Mouse (Mus musculus) myocyte (in vitro differentiated cells): ENCODE results near the gene Ing2. TPM values are rescaled to one million over a fixed set of nuclear protein-coding genes. Genes with fewer than 3 reads are reported as not detected.

Experiments
- H3K27me3 ChIP-seq: one replicate; pipeline ENCODE4 v1.6.1; 2011; ENCODE audit not compliant: control insufficient read depth, insufficient read depth, insufficient read length
- H3K36me3 ChIP-seq: one replicate; pipeline ENCODE4 v1.6.1; 2011; ENCODE audit not compliant: control insufficient read depth, insufficient read depth
- H3K4me2 ChIP-seq: one replicate; pipeline ENCODE4 v1.6.1; 2011; ENCODE audit warnings: low read depth, control low read depth
- H3K4me3 ChIP-seq: one replicate; pipeline ENCODE4 v1.5.1; 2011; ENCODE audit warnings: mild to moderate bottlenecking, control low read depth, moderate library complexity
- H3K79me2 ChIP-seq: one replicate; pipeline ENCODE4 v1.6.1; 2011; ENCODE audit not compliant: control insufficient read depth, insufficient read depth
- H3ac ChIP-seq: one replicate; pipeline ENCODE4 v1.6.1; 2011; ENCODE audit not compliant: control insufficient read depth, insufficient read length
- CEBPB ChIP-seq: IDR thresholded peaks from 2 replicates; pipeline ENCODE4 v1.6.1; 2011; ENCODE audit warnings: mild to moderate bottlenecking, moderate library complexity; ENCODE audit not compliant: poor library complexity, insufficient read depth, severe bottlenecking
- E2F4 ChIP-seq: IDR thresholded peaks from one replicate; pipeline ENCODE4 v1.6.1; 2011; ENCODE audit warnings: mild to moderate bottlenecking, control low read depth, moderate library complexity; ENCODE audit not compliant: insufficient read depth
- MAX ChIP-seq: IDR thresholded peaks from one replicate; pipeline ENCODE4 v1.6.1; 2011; ENCODE audit warnings: low read depth, mild to moderate bottlenecking, control low read depth
- MYOD1 ChIP-seq, 3 experiments: IDR thresholded peaks; one replicate each; pipeline ENCODE4 v1.6.1; 2011; ENCODE audit warnings: control low read depth in 2 of 3, low read depth in 2 of 3, mild to moderate bottlenecking in 2 of 3, moderate library complexity in 1 of 3; ENCODE audit not compliant: insufficient read length in 2 of 3, control insufficient read depth in 1 of 3
- MYOG ChIP-seq, 3 experiments: IDR thresholded peaks; one replicate each; pipeline ENCODE4 v1.6.1; 2011; ENCODE audit warnings: control low read depth in 2 of 3, low read depth in 2 of 3, mild to moderate bottlenecking in 2 of 3; ENCODE audit not compliant: insufficient read length in 2 of 3, control insufficient read depth in 1 of 3, insufficient read depth in 1 of 3
- POLR2A ChIP-seq: IDR thresholded peaks from one replicate; pipeline ENCODE4 v1.6.1; 2011; ENCODE audit warnings: low read depth, mild to moderate bottlenecking, control low read depth, moderate library complexity; ENCODE audit not compliant: insufficient read length
- POLR2AphosphoS2 ChIP-seq: IDR thresholded peaks from one replicate; pipeline ENCODE4 v1.6.1; 2011; ENCODE audit warnings: low read depth, control low read depth; ENCODE audit not compliant: insufficient read length
- REST ChIP-seq: IDR thresholded peaks from one replicate; pipeline ENCODE4 v1.6.1; 2011; ENCODE audit warnings: mild to moderate bottlenecking, control low read depth, moderate library complexity; ENCODE audit not compliant: insufficient read depth, insufficient read length
- SRF ChIP-seq: IDR thresholded peaks from one replicate; pipeline ENCODE4 v1.6.1; 2011; ENCODE audit warnings: low read depth; ENCODE audit not compliant: control insufficient read depth, insufficient read length
- TCF12 ChIP-seq: IDR thresholded peaks from one replicate; pipeline ENCODE4 v1.6.1; 2011; ENCODE audit warnings: mild to moderate bottlenecking, control low read depth; ENCODE audit not compliant: poor library complexity, insufficient read depth, severe bottlenecking
- TCF3 ChIP-seq: IDR thresholded peaks from one replicate; pipeline ENCODE4 v1.6.1; 2011; ENCODE audit warnings: low read depth, control low read depth; ENCODE audit not compliant: insufficient read length
- USF1 ChIP-seq: IDR thresholded peaks from one replicate; pipeline ENCODE4 v1.6.1; 2011; ENCODE audit warnings: low read depth, mild to moderate bottlenecking, control low read depth, moderate library complexity
- polyA plus RNA-seq: library from polyadenylated mRNA; unstranded; fragments of >200 nt; fragmentation: generic; extraction: Trizol; gene quantifications from one replicate; pipeline ENCODE4 v1.2.1, GENCODE M21; 2012; ENCODE audit warnings: missing spikeins

The Ing2 gene
- polyA plus RNA-seq, 1 experiment, result 9.1 TPM

DNA sequence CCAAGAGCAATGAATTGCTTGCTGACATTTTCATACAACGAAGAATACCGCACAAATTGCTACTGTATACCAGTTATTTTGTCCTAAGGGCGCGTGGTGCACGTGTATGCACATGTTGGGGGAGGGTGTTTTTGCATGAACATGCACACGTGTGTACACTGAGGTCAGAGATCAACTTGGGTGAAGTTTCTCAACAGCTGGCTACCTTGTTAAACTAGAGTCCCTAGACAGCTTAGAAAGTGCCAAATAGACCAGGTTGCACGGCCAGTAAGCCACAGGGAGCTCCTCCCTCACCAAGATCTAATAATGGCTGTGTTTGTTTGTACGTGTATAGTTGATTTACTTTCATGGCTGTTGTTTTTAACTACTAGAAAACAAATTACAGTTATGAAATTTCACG is 25.8 kb downstream of the Ing2 start:
- Histone ChIP-seq H3K4me2 (no peak overlapping the region), H3K27me3 (no peaks in the 10 kb centered on the region), H3K36me3 (no peaks in the 10 kb centered on the region), H3K79me2 (no peaks in the 10 kb centered on the region), H3K4me3 (no peak overlapping the region), H3ac (no peak overlapping the region)
- no peak for TF ChIP-seq MYOG (IDR thresholded peaks at IDR 0.05; ENCODE audit: control insufficient read depth in 1 of 3, insufficient read depth in 1 of 3, insufficient read length in 2 of 3, low read depth in 2 of 3)
- TF ChIP-seq SRF, result no peak
- TF ChIP-seq POLR2A, result no peak
- TF ChIP-seq USF1, result no peak
- no peak for TF ChIP-seq MAX
- TF ChIP-seq MYOD1 (IDR thresholded peaks at IDR 0.05; ENCODE audit: control insufficient read depth in 1 of 3, insufficient read length in 2 of 3, low read depth in 2 of 3), result no peak
- TF ChIP-seq CEBPB, result no peak
- TF ChIP-seq REST, result no peak
- TF ChIP-seq E2F4, result no peak
- no peak for TF ChIP-seq TCF3
- TF ChIP-seq POLR2AphosphoS2, result no peak
- no peak for TF ChIP-seq TCF12

DNA sequence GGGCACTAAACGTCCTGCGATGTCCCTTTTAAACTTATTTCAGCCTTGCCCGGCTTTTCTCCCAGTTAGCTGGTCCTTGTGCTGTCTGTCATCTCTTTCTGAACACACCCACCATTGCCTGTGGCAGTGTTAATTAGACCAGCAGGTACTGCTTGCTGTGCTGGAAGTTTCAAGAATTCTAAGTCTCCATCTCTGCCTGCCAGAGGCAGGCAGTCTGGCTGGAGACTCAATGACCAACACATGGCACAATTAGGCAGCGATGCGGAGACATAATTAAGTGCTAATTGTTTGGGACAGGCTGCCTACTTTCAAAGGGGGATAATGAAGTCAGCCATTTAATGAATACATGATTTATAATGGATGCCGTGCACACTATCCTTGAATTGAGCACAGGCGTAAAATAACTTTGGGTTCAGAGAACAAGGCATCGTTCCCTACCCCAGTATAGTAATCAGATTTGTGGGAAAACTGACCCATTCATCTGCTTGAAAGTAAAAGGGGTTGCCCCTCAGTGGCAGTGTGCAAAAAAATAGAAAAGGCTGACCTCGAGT is 32.8 kb downstream of the Ing2 start:
- H3ac ChIP-seq, result no peak overlapping the region
- no peak overlapping the region for H3K4me2 ChIP-seq
- no peaks in the 10 kb centered on the region for H3K36me3 ChIP-seq
- TF ChIP-seq REST (no peak), SRF (no peak), CEBPB (no peak), MAX (no peak), POLR2A (no peak), USF1 (no peak), TCF3 (no peak), POLR2AphosphoS2 (no peak), MYOD1 (IDR thresholded peaks at IDR 0.05; ENCODE audit: control insufficient read depth in 1 of 3, insufficient read length in 2 of 3, low read depth in 2 of 3) (no peak), MYOG (IDR thresholded peaks at IDR 0.05; ENCODE audit: control insufficient read depth in 1 of 3, insufficient read depth in 1 of 3, insufficient read length in 2 of 3, low read depth in 2 of 3) (no peak), TCF12 (no peak), E2F4 (no peak)
- no peaks in the 10 kb centered on the region for H3K27me3 ChIP-seq
- no peak overlapping the region for H3K4me3 ChIP-seq
- no peaks in the 10 kb centered on the region for H3K79me2 ChIP-seq

DNA sequence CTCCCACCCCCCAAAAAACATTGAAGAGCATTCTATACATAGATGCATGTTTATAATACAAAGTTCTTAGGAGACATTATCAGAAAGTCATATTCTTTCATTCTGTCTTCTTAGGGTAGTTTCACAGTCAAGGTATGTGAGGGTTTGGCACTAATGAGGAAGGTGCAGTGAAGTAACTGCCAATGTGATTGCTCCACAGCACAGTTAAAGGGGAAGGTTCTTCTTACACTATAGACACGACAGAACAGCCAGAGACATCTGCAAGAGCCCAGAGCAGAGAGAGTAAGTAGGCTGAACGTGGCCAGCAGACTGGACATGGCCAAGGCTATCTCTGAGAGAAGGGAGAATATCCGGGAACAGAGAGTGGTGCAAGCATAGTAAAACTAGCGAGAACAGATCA is 38.2 kb downstream of the Ing2 start:
- H3K79me2 ChIP-seq, result no peaks in the 10 kb centered on the region
- H3K4me3 ChIP-seq, result no peak overlapping the region
- H3K27me3 ChIP-seq, result no peaks in the 10 kb centered on the region
- TF ChIP-seq TCF12 (no peak), TCF3 (no peak), MYOG (IDR thresholded peaks at IDR 0.05; ENCODE audit: control insufficient read depth in 1 of 3, insufficient read depth in 1 of 3, insufficient read length in 2 of 3, low read depth in 2 of 3) (no peak), MAX (no peak), MYOD1 (IDR thresholded peaks at IDR 0.05; ENCODE audit: control insufficient read depth in 1 of 3, insufficient read length in 2 of 3, low read depth in 2 of 3) (no peak), CEBPB (no peak), E2F4 (no peak), REST (no peak), USF1 (no peak), POLR2AphosphoS2 (no peak), POLR2A (no peak), SRF (no peak)
- H3ac ChIP-seq, result no peak overlapping the region
- no peak overlapping the region for H3K4me2 ChIP-seq
- no peaks in the 10 kb centered on the region for H3K36me3 ChIP-seq

DNA sequence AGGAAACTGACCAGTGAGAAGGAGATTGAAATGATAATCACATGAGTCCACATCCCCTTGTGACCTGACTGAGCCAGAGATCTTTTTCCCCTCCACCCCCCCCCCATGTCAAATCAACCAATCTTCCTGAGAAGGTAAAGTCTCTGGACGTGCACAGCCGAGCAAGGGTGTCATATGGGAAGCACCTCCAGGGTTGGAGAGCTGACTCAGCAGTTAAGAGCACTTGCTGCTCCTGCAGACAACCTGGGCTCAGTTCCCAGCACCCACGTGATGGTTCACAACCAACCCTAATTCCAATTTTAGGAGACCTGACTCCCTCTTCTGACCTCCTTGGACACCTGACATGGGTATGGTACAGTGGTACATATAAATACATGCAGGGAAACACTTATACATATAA is 39.3 kb downstream of the Ing2 start:
- Histone ChIP-seq H3K4me2 (no peak overlapping the region), H3K4me3 (no peak overlapping the region), H3ac (no peak overlapping the region), H3K79me2 (no peaks in the 10 kb centered on the region), H3K27me3 (no peaks in the 10 kb centered on the region), H3K36me3 (no peaks in the 10 kb centered on the region)
- TF ChIP-seq USF1, result no peak
- no peak for TF ChIP-seq MYOG (IDR thresholded peaks at IDR 0.05; ENCODE audit: control insufficient read depth in 1 of 3, insufficient read depth in 1 of 3, insufficient read length in 2 of 3, low read depth in 2 of 3)
- TF ChIP-seq TCF3, result no peak
- no peak for TF ChIP-seq E2F4
- no peak for TF ChIP-seq MYOD1 (IDR thresholded peaks at IDR 0.05; ENCODE audit: control insufficient read depth in 1 of 3, insufficient read length in 2 of 3, low read depth in 2 of 3)
- TF ChIP-seq REST, result no peak
- no peak for TF ChIP-seq SRF
- TF ChIP-seq POLR2AphosphoS2, result no peak
- TF ChIP-seq POLR2A, result no peak
- TF ChIP-seq TCF12, result no peak
- no peak for TF ChIP-seq MAX
- no peak for TF ChIP-seq CEBPB
